Mouse (Mus musculus) liver, embryonic 13.5 days (tissue): Measurements from ENCODE around the gene Wdr89. TPM values are rescaled to one million over a fixed set of nuclear protein-coding genes. Genes with fewer than 3 reads are reported as not detected.
"Not testable (repeated sequence)": the region's sequence is repeated elsewhere in the genome, so short reads cannot be mapped to it uniquely, and the experiment has no call there.

ENCODE experiments used
- ATAC-seq: fragments of 200-750 bp; cut with Nextera tagmentation; 2 replicates; pipeline ENCODE4 v1.8.0; 2017; ENCODE audit warnings: low read depth, mild to moderate bottlenecking, moderate number of reproducible peaks, moderate library complexity
- DNase-seq: peaks from one replicate; pipeline ENCODE4 v3.0.0; 2022
- H3K27ac ChIP-seq: fragments of 300-500 bp; sonication (generic); 2 replicates; pipeline ENCODE4 v1.5.1; 2015; ENCODE audit warnings: moderate library complexity, mild to moderate bottlenecking, inconsistent platforms
- H3K27me3 ChIP-seq: fragments of 300-500 bp; sonication (generic); 2 replicates; pipeline ENCODE4 v1.6.1; 2015; ENCODE audit warnings: mild to moderate bottlenecking, inconsistent platforms
- H3K36me3 ChIP-seq: fragments of 300-500 bp; sonication (generic); 2 replicates; pipeline ENCODE4 v1.6.1; 2015; ENCODE audit warnings: mild to moderate bottlenecking, inconsistent platforms
- H3K4me1 ChIP-seq: fragments of 300-500 bp; sonication (generic); replicated peaks from 2 replicates; pipeline ENCODE4 v1.6.1; 2015; ENCODE audit warnings: inconsistent platforms
- H3K4me2 ChIP-seq: fragments of 300-500 bp; sonication (generic); 2 replicates; pipeline ENCODE4 v1.6.1; 2015; ENCODE audit warnings: inconsistent platforms, mild to moderate bottlenecking, moderate library complexity
- H3K4me3 ChIP-seq: fragments of 300-500 bp; sonication (generic); replicated peaks from 2 replicates; pipeline ENCODE4 v1.5.1; 2015; ENCODE audit warnings: mild to moderate bottlenecking, inconsistent platforms
- H3K9ac ChIP-seq: fragments of 300-500 bp; sonication (generic); 2 replicates; pipeline ENCODE4 v1.6.1; 2015; ENCODE audit warnings: mild to moderate bottlenecking, inconsistent platforms
- H3K9me3 ChIP-seq: fragments of 300-500 bp; sonication (generic); replicated peaks from 2 replicates; pipeline ENCODE4 v1.6.1; 2016; ENCODE audit warnings: inconsistent platforms
- WGBS: fragments of 180-500 bp; shearing (Covaris S2); methylation state at CpG from one replicate; pipeline ENCODE4 v1.1.7; 2015; ENCODE audit not compliant: insufficient replicate concordance; 5-methylcytosine and 5-hydroxymethylcytosine counted together
- polyA plus RNA-seq: library from polyadenylated mRNA; unstranded; fragments of >200 nt; fragmentation: Nextera tagmentation; extraction: Ambion mirVana; gene quantifications from 2 replicates; pipeline ENCODE4 v1.2.1, GENCODE M21; 2015

The Wdr89 gene
- polyA plus RNA-seq, 1 experiment from 2014 or later = 7.9 TPM

- H3K27ac ChIP-seq, DNase-seq, ATAC-seq, H3K4me3 ChIP-seq, H3K4me1 ChIP-seq, H3K27me3 ChIP-seq, H3K9ac ChIP-seq, H3K4me2 ChIP-seq, H3K36me3 ChIP-seq, H3K9me3 ChIP-seq: not testable (repeated sequence)
- 72% methylated on average over 1 of the region's 1 CpGs for WGBS
Measured at GRCm38 (mm10) chr12:75695845-75696244, 26.5 kb upstream of the Wdr89 start.

GRCm38 (mm10) chr12:75689003-75689402 is 19.7 kb upstream of the Wdr89 start:
- Histone ChIP-seq H3K4me2 (no peak overlapping the region), H3K27ac (no peak overlapping the region), H3K9ac (no peak overlapping the region), H3K4me1 (no peaks in the 10 kb centered on the region), H3K4me3 (no peak overlapping the region), H3K27me3 (no peaks in the 10 kb centered on the region), H3K36me3 (no peaks in the 10 kb centered on the region), H3K9me3 (0 out of 2 replicates have a peak, but pooled peaks cover 3% of the 10 kb centered on the region)
- no peak for ATAC-seq
- 77% methylated on average over 2 of the region's 2 CpGs for WGBS
- no peak for DNase-seq

GRCm38 (mm10) chr12:75687314-75687713 is 18.0 kb upstream of the Wdr89 start:
- H3K4me1 ChIP-seq = no peaks in the 10 kb centered on the region
- no peak overlapping the region for H3K4me3 ChIP-seq
- DNase-seq (no peak), ATAC-seq (no peak)
- 29% methylated on average over 4 of the region's 4 CpGs for WGBS
- no peaks in the 10 kb centered on the region for H3K36me3 ChIP-seq
- 0 out of 2 replicates have a peak, but pooled peaks cover 3% of the 10 kb centered on the region for H3K9me3 ChIP-seq
- no peak overlapping the region for H3K4me2 ChIP-seq
- no peaks in the 10 kb centered on the region for H3K27me3 ChIP-seq
- H3K27ac ChIP-seq = no peak overlapping the region
- H3K9ac ChIP-seq = no peak overlapping the region

- not testable (repeated sequence) for H3K9me3 ChIP-seq, H3K9ac ChIP-seq, ATAC-seq, H3K27me3 ChIP-seq, H3K27ac ChIP-seq, DNase-seq, H3K4me1 ChIP-seq, H3K36me3 ChIP-seq, H3K4me2 ChIP-seq, H3K4me3 ChIP-seq
- WGBS = 69% methylated on average over 4 of the region's 4 CpGs
Measured at GRCm38 (mm10) chr12:75684026-75684425, 14.7 kb upstream of the Wdr89 start.

GRCm38 (mm10) chr12:75683598-75683997 is 14.3 kb upstream of the Wdr89 start:
- no peaks in the 10 kb centered on the region for H3K36me3 ChIP-seq
- no peaks in the 10 kb centered on the region for H3K9me3 ChIP-seq
- no peak overlapping the region for H3K4me2 ChIP-seq
- no peaks in the 10 kb centered on the region for H3K4me1 ChIP-seq
- WGBS = 73% methylated on average over 4 of the region's 4 CpGs
- no peak overlapping the region for H3K9ac ChIP-seq
- ATAC-seq (no peak), DNase-seq (no peak)
- H3K27ac ChIP-seq = no peak overlapping the region
- no peak overlapping the region for H3K4me3 ChIP-seq
- H3K27me3 ChIP-seq = no peaks in the 10 kb centered on the region

GRCm38 (mm10) chr12:75682842-75683241 is 13.5 kb upstream of the Wdr89 start:
- H3K4me2 ChIP-seq = no peak overlapping the region
- no peak overlapping the region for H3K9ac ChIP-seq
- H3K4me3 ChIP-seq = no peak overlapping the region
- H3K27me3 ChIP-seq = no peaks in the 10 kb centered on the region
- no peak for DNase-seq
- 64% methylated on average over 2 of the region's 2 CpGs for whole genome bisulfite sequencing
- ATAC-seq = no peak
- no peak overlapping the region for H3K27ac ChIP-seq
- H3K4me1 ChIP-seq = no peaks in the 10 kb centered on the region
- no peaks in the 10 kb centered on the region for H3K36me3 ChIP-seq
- H3K9me3 ChIP-seq = no peaks in the 10 kb centered on the region

- 71% methylated on average over 4 of the region's 4 CpGs for WGBS
- H3K27ac ChIP-seq = no peak overlapping the region
- H3K36me3 ChIP-seq = no peaks in the 10 kb centered on the region
- H3K9ac ChIP-seq = no peak overlapping the region
- no peaks in the 10 kb centered on the region for H3K9me3 ChIP-seq
- H3K4me3 ChIP-seq = no peak overlapping the region
- DNase-seq (no peak), ATAC-seq (no peak)
- no peak overlapping the region for H3K4me2 ChIP-seq
- H3K4me1 ChIP-seq = no peaks in the 10 kb centered on the region
- no peaks in the 10 kb centered on the region for H3K27me3 ChIP-seq
Measured at GRCm38 (mm10) chr12:75681101-75681500, 11.8 kb upstream of the Wdr89 start.

- DNase-seq = no peak
- no peak for ATAC-seq
- no peak overlapping the region for H3K4me2 ChIP-seq
- no peaks in the 10 kb centered on the region for H3K4me1 ChIP-seq
- 84% methylated on average over 4 of the region's 4 CpGs for WGBS
- no peak overlapping the region for H3K4me3 ChIP-seq
- H3K36me3 ChIP-seq = peaks cover 6% of the 10 kb centered on the region; the same call in 1 of the 2 replicates
- H3K27ac ChIP-seq = no peak overlapping the region
- no peaks in the 10 kb centered on the region for H3K9me3 ChIP-seq
- no peak overlapping the region for H3K9ac ChIP-seq
- no peaks in the 10 kb centered on the region for H3K27me3 ChIP-seq
Measured at GRCm38 (mm10) chr12:75678393-75678792, 9.1 kb upstream of the Wdr89 start.

- WGBS = 81% methylated on average over 4 of the region's 4 CpGs
- peaks cover 6% of the 10 kb centered on the region; the same call in 1 of the 2 replicates for H3K36me3 ChIP-seq
- no peaks in the 10 kb centered on the region for H3K9me3 ChIP-seq
- no peaks in the 10 kb centered on the region for H3K27me3 ChIP-seq
- DNase-seq (no peak), ATAC-seq (no peak)
- no peak overlapping the region for H3K27ac ChIP-seq
- H3K4me1 ChIP-seq = peaks cover 31% of the 10 kb centered on the region
- no peak overlapping the region for H3K4me2 ChIP-seq
- no peak overlapping the region for H3K9ac ChIP-seq
- no peak overlapping the region for H3K4me3 ChIP-seq
Measured at GRCm38 (mm10) chr12:75672630-75673029, 3.3 kb upstream of the Wdr89 start.

- no peak overlapping the region for H3K27ac ChIP-seq
Measured at GRCm38 (mm10) chr12:75671759-75672315, 2.5 kb upstream of the Wdr89 start.

GRCm38 (mm10) chr12:75670611-75671010 is 1.3 kb upstream of the Wdr89 start:
- H3K4me2 ChIP-seq = peak overlapping the region; percentile 75
- peaks cover 2% of the 10 kb centered on the region; the same call in 1 of the 2 replicates for H3K36me3 ChIP-seq
- H3K9me3 ChIP-seq = no peaks in the 10 kb centered on the region
- 76% methylated on average over 6 of the region's 6 CpGs for WGBS
- peaks cover 43% of the 10 kb centered on the region for H3K4me1 ChIP-seq
- ATAC-seq (no peak), DNase-seq (no peak)
- H3K27me3 ChIP-seq = no peaks in the 10 kb centered on the region
- H3K9ac ChIP-seq = peak overlapping the region; percentile 74
- H3K27ac ChIP-seq = peak overlapping the region; percentile 88; the same call in 1 of the 2 replicates
- H3K4me3 ChIP-seq = peak overlapping the region; percentile 76

More at GRCm38 (mm10) chr12:75671759-75672315, 2.5 kb upstream of the Wdr89 start:
- H3K36me3 ChIP-seq = peaks cover 6% of the 10 kb centered on the region; the same call in 1 of the 2 replicates
- DNase-seq = no peak
- H3K9me3 ChIP-seq = no peaks in the 10 kb centered on the region
- 70% methylated on average over 3 of the region's 3 CpGs for WGBS
- H3K4me2 ChIP-seq = 0 out of 2 replicates have a peak overlapping the region, but pooled peaks have one; percentile 75
- peaks cover 35% of the 10 kb centered on the region for H3K4me1 ChIP-seq
- no peak for ATAC-seq
- no peaks in the 10 kb centered on the region for H3K27me3 ChIP-seq
- no peak overlapping the region for H3K4me3 ChIP-seq
- 0 out of 2 replicates have a peak overlapping the region, but pooled peaks have one; percentile 10 for H3K9ac ChIP-seq

GRCm38 (mm10) chr12:75668916-75669257 is 450 bp downstream of the Wdr89 start:
- H3K4me2 ChIP-seq = peak overlapping the region; percentile 94
- no peaks in the 10 kb centered on the region for H3K36me3 ChIP-seq
- H3K9me3 ChIP-seq = no peaks in the 10 kb centered on the region
- peaks cover 44% of the 10 kb centered on the region for H3K4me1 ChIP-seq
- peak overlapping the region; percentile 85 for H3K9ac ChIP-seq
- H3K27me3 ChIP-seq = no peaks in the 10 kb centered on the region
- under 1% methylated on average over 9 of the region's 9 CpGs for WGBS
- H3K4me3 ChIP-seq = peak overlapping the region; percentile 75
- peak; percentile 36 for ATAC-seq
- DNase-seq = peak; percentile 47
- H3K27ac ChIP-seq = peak overlapping the region; percentile 81
